Mouse (Mus musculus) frontal cortex, postnatal 25 days (tissue): ENCODE data around the gene Slpi.

ENCODE experiments used
- DNase-seq, 2 experiments: peaks; one replicate each; pipeline ENCODE4 v3.0.0; 2022; ENCODE audit warnings: low spot score in 2 of 2

The Slpi gene

GRCm38 (mm10) chr2:164421306-164421705 is 32.4 kb upstream of the Slpi start:
- DNase-seq, result no peak

DNA sequence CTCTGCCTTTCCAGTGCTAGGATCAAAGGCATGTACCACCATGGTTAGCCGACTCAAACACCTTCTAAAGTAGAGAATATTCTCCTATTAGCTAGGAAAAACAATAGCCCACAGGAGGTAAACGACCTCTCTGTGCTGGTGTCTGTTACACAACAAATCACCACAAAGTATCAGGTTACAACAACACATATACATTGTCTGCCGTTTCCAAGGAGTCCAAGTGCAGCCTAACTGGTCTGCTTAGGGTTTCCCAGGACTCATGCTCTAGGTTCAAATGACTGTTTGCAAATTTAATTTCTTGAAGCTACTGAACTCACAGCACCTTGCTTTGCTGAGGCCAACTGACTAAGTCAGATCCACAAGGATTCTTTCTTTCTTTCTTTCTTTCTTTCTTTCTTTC is 30.6 kb upstream of the Slpi start:
- DNase-seq, result no peak

DNA sequence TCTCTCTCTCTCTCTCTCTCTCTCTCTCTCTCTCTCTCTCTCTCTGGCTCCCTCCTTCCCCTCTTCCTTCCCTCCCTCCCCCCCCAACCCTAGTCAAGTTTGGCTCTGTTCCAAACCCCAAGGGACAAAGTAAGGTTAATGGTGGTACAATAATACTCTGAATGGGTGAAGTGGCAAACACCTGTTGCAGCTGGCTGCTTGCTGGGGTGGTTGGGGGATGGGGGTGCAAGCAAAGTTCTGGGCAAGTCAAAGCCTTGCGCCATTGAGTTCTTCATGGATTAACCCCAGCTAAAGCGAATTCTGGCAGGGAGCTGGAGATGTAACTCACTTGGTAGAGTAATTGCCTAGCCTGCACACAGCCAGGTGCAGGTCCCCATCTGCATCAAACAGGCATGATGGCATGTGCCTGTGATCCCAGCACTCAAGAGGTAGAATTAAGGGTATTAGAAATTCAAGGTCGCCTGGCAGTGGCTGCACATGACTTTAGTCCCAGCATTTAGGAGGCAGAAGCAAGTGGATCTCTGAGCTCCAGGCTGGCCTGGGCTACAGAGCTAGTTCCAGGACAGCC is 29.5 kb upstream of the Slpi start:
- DNase-seq, result no peak

DNA sequence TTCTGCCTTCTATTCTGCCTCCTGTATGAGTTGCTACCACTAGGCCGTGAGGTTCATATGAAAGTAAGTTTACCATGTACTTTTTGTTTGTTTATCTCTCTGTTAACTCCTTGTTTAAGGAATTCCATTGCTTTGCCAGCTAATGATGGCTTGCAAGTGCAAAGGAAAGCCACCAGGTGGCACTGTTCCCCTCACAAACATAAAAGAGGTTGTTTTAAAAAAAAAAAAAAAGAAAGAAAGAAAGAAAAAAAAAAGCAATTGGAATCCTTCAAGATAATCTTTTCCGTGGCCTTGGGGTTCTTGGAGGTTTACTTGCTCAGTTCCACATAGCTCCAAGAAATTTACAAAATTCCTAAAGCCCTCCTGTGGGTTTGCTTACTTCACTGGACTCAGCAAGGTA is 28.3 kb upstream of the Slpi start:
- no peak for DNase-seq

DNA sequence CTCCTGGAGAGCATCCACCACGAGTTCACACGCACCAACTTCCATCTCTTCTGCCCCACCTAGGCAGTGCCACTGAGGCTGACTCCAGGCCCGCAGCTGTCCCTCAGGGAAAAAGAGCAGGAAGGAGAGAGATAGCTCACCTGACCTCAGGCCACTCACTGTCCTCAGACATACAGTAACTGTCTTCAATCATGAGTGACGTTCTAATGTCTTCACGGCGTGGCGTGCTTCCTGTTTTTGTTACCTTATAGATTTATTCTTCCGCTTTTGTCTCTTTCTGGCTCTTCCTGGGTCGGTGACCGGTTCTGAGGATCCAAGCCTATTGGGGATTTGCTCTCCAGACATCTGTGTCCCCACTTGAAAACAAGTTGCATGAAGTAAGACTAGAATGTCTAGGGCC is 25.7 kb upstream of the Slpi start:
- no peak for DNase-seq

DNA sequence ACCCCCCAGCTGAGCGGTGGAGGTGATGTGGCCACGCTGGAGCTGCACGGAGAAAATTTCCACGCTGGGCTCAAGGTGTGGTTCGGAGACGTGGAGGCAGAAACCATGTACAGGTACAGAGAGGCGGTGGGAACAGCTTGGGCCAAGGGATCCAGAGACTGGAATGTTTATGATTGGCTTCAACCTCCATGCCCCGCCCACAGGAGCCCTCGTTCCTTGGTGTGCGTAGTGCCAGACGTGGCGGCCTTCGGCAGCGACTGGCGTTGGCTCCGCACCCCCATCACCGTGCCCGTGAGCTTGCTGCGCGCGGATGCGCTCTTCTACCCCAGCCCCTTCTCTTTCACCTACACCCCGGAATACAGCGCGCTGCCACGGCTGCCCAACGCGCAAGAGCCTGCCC is 25.3 kb upstream of the Slpi start:
- DNase-seq, result no peak

DNA sequence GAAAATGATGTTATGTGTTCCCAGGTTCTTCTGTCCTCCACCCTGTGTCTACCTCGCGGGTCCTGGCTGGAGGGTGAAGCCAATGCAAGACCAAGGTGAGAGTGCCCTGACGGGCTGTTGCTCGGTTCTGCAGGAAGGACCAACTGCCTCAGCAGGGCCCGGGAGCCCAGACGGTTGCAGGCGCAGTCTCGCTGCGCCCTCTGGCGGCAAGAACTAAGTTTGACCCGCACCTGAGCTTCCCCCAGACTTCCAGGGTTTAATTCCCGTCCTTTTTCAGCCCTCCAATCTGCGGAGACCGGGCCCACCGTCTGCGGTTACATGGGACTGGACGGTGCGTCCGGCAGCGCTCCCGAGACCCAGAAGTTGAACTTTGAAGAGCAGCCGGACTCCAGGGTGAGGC is 18.8 kb upstream of the Slpi start:
- DNase-seq, result peak; percentile 43 to 58

GRCm38 (mm10) chr2:164405519-164405918 is 16.6 kb upstream of the Slpi start:
- no peak for DNase-seq

DNA sequence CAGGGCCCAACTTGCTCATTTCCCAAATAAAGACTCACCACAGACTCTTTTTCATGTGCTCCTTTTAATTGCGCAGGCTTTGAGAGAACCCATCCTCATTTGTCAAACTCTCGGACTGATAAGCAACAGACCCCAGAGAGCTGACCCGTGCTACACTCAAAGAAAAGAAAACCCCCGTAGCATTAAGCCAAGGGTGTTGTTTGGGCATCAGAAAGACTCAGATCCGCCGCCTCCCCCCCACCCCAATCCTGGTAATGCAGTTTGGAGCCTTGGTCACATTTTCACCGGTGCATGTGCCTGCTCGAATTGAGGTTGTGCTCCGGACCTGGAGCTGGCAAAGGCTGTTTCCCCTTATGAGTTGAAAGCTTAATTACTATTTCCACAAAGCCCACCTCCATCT is 16.2 kb upstream of the Slpi start, which contains the start of gene Matn4:
Gene Matn4, minus strand, starts transcription at position 101 of the 400 bp plus-strand sequence.
- no peak for DNase-seq

DNA sequence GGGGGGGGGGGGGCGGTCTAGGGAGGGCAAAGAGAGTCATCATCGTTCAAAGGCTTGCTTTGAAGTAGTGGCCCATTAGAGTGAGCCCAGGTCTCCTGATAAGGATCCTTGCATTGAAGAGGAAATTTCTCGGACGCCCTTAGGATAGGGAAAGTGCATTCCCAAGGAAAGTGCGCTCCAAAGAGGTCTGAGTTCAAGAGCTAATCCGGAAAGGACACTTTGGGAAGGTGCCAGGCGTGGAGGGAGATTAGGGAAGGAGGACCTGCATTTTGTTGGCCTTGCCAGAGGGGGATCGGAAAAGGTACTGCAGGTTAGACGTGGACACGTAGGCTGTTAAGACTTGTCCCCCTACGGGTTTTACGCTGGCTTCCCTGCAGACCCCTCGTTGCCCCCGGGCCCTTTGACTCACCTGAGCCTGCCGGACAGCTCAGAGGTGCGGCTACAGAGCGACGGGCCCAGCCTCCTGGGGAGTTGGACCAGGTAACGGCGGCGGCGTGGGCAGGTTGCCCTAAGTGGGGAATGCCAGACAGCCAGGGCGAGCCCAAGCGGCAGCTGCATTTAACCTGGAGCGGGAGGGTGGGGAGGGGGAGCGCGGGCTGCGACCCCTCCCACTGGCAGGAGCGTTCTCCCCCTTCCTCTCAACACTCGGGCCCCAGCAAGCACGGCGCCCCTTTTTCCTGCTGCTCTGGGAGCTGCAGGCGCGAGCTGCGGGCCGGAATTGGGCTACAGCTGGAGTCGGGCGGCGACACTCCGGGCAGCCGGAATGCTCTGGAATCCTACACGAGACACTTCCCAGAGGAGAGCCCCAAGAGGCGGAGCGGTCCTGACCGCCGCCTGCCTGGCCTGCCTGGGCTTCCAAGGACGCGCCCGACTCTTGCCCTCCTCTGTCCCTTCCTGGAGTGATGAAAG is 15.4 kb upstream of the Slpi start:
- no peak for DNase-seq

GRCm38 (mm10) chr2:164403396-164404081 is 14.6 kb upstream of the Slpi start:
- no peak for DNase-seq

DNA sequence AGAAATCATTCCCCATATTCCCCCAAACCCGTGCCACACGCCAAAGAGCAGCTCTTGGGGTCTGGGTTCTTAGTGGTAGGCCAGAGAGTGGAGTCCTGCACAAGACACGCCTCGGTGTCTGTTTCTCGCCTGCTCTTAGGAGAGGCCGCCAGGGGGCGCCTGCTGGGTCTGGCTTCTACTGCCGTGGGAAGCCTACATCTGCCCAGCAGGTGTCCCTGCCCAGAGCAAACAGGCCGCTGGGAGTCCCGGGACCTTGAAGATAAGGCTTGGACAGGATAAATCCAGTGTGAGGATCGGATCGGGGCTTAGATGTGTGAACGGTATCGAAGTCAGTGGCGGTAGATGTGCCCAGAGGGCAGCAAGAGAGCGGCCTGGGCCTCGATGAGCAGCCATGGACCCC is 14.0 kb upstream of the Slpi start, which contains the start of gene Rbpjl:
Gene Rbpjl, plus strand, starts transcription at position 236 of the 400 bp plus-strand sequence.
- DNase-seq, result peak; percentile 41 to 59

- DNase-seq, result no peak
These were observed 8.0 kb upstream of the Slpi start for GRCm38 (mm10) chr2:164396911-164397310.

DNA sequence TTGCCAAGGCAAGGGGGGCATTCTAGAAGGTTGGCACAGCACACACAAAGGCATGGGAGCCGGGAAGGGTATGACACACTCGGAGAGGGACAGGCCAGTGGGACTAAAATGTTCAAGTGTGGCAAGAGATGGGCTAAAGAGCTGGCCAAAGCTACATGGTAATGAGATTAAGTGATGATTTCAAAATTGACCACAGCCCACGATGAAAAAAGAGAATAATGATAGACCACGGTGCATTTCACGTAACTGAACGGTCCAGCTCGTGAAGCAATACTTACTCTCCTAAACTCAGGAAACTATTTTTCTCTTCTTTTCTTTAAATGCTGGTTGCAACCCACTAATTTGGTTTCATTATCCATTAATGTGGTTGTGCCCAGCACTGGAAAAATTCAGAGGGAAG is 7.2 kb upstream of the Slpi start:
- DNase-seq, result no peak

GRCm38 (mm10) chr2:164393126-164393525 is 4.2 kb upstream of the Slpi start:
- DNase-seq, result no peak

DNA sequence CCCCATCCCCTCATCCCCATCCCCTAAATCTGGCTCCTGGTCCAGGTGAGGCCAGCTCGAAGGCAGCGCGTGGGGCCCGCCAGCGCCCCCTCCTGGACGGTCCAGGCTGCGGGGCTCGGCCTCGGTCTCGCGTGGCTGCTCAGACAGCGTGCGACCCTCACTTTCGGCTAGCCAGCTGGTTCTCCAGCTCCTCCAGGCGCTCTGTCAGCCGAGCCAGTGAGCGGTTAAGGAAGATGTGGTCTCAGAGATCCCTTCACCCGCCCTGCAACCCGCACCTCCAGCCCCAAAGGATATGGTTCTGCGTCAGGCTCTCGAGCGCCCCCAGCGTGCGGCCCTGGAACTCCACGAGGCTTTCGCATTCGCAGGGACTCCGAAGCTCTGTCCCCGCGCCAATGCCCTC is 604 bp upstream of the Slpi start:
- peak; percentile 79 to 82 for DNase-seq

- DNase-seq, result peak; percentile 54 to 63
These were observed 1.9 kb downstream of the Slpi start for GRCm38 (mm10) chr2:164386953-164387352.

DNA sequence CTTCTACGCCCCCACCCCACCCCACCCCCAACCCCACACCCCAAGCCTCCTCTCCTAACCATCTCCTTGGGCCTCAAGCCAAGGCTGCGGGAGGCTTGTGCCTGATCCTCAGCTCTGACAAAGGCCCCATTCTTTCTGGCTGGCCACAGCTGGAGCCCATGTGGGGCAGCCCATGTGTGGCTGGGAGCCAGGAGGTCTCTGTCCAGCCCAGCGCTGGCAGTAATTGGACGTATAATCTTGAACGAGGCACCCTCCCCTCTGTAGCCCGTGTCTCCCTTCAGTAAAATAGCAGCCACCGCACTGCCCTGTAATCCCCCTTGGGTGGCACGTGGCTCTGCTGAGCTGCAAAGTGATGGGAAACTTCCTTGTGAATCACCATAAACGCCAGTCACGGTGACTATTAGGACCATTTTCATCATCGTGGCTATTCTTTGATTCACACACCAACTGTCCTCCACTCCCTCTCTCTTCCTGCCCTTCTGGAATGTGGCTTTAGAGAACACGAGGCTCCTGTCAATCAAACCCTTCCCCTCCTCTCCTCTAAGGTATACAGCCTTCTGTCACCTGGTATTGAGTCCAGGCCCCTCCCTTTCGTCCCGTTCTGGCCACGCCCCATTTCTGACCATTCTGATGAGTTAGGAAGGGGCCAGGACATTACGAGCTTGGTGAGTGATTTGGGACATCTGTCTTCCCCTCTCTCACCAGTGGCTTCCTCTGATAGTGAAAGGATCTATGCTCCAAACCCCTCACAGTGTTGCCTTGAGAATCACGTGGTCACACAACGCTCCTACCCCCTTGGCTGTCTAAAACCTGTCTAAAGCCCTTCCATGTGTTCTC is 2.8 kb downstream of the Slpi start:
- no peak for DNase-seq

DNA sequence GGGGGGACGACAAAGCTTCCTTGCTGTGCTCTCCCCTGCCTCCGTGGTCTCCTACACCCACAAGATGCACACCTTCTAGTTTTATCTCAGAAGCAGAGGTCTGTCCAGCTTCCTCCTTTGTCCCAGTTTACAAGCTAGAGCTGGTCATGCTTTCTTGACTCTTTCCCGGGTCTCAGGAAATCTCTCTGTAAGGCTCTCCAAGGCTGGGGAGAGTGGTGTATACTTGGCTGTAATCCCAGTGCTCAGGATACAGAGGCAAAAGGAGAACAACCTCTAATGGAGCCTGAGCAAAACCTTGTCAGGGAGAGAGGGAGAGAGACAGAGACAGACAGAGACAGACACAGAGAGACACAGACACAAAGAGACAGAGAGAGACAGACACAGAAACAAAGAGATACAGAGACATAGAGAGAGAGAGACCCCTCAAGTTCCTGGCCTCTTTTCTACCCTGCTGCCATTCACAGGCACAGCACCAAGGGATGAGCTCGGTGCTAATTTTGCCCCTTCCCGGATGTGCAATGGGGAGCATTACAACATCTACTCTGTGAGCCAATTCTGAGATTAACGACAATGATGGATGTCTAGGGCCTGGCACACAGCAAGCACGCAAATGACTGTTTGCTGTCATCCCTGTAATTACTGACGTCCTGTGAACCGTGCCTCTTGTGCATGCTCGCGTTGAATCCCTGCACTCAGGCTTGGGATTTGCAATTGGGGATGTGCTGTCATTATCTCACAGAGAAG is 5.1 kb downstream of the Slpi start:
- DNase-seq, result no peak

- DNase-seq, result no peak
These were observed 5.9 kb downstream of the Slpi start for GRCm38 (mm10) chr2:164382971-164383370.

DNA sequence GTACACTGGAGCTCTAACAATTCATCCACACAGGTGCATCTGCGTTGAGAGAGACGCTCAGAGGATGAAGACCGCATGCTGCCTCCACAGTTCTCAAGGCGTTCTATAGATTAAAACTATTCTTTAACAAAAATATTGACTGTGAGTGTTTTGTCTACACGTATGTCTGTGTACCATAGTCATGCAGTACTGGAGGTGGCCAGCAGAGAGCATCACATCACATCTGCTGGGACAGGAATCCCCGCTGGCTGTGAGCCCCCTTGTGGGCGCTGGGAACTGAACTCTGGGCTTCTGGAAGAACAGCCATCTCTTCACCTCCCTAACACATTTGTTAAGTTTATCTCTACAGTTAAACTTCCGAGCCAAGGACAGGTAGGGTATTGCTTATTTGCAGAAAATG is 7.2 kb downstream of the Slpi start:
- no peak for DNase-seq
